ENCODE assay signal across 8 mouse cellular contexts in genomic region chr15:81856030-81856790, GRCm38 (mm10). TPM values are rescaled to one million over a fixed set of nuclear protein-coding genes. Genes with fewer than 3 reads are reported as not detected.
DNase-seq lines count a peak whose midpoint lies in the region; ATAC-seq and TF ChIP-seq lines count a peak whose summit lies in the region.

No protein-coding gene starts in this region.

- peak; percentile 39; the same call in 1 of the 2 replicates for TF ChIP-seq POLR2A in lung, adult 2 months (IDR thresholded peaks at IDR 0.05; ENCODE audit: borderline replicate concordance, extremely low read depth, low read depth, low read length)

- ATAC-seq in G1E (ENCODE audit: extremely low read depth, insufficient number of reproducible peaks, low FRiP score, poor library complexity, severe bottlenecking): peak; percentile 84
- peak; percentile 86 for ATAC-seq in cerebellum, adult (ENCODE audit: insufficient number of reproducible peaks, low FRiP score, low TSS enrichment)
- peak; percentile 89 for ATAC-seq in forebrain, embryonic 13.5 days
- ATAC-seq in neutrophil, adult 5-6 weeks (ENCODE audit: extremely low read depth, insufficient number of reproducible peaks, low FRiP score, poor library complexity, severe bottlenecking): peak; percentile 63

- H3K9me3 ChIP-seq in G1E (replicated peaks): no peaks in the 10 kb centered on the region
- no peaks in the 10 kb centered on the region for H3K9me3 ChIP-seq in forebrain, embryonic 13.5 days (replicated peaks)

- no peaks in the 10 kb centered on the region for H3K27me3 ChIP-seq in G1E (ENCODE audit: insufficient read depth, low read length)
- H3K27me3 ChIP-seq in forebrain, embryonic 13.5 days: no peaks in the 10 kb centered on the region

- under 1% methylated on average over 28 of the region's 28 CpGs for WGBS in forebrain, embryonic 13.5 days
- under 1% methylated on average over 28 of the region's 28 CpGs for WGBS in lung, adult 2 months

- H3K9ac ChIP-seq in forebrain, embryonic 13.5 days: peak overlapping the region; percentile 93

- H3K4me2 ChIP-seq in forebrain, embryonic 13.5 days: peak overlapping the region; percentile 97

- DNase-seq in G1E (ENCODE audit: low spot score): peak; percentile 89
- DNase-seq in heart, postnatal 10 days: peak; percentile 90 to 92
- peak; percentile 86 to 92 for DNase-seq in kidney, postnatal 4 days
- peak; percentile 79 for DNase-seq in lung, adult 2 months
- DNase-seq in testis, postnatal 14 days (ENCODE audit: low spot score): peak; percentile 84

- H3K27ac ChIP-seq in forebrain, embryonic 13.5 days: peak overlapping the region; percentile 94

- intact Hi-C loops in heart, postnatal 10 days (cut with DNase I): no loop called here

- peak overlapping the region; percentile 85 for H3K4me3 ChIP-seq in G1E (ENCODE audit: low read depth, low read length)
- peak overlapping the region; percentile 93 for H3K4me3 ChIP-seq in forebrain, embryonic 13.5 days
- H3K4me3 ChIP-seq in lung, adult 2 months (replicated peaks; ENCODE audit: extremely low read depth, low read depth, low read length): peak overlapping the region; percentile 83

- peaks cover 39% of the 10 kb centered on the region for H3K36me3 ChIP-seq in G1E (replicated peaks)
- H3K36me3 ChIP-seq in forebrain, embryonic 13.5 days (ENCODE audit: poor library complexity, severe bottlenecking): peaks cover 25% of the 10 kb centered on the region

- H3K4me1 ChIP-seq in G1E (ENCODE audit: insufficient read depth, low read depth, low read length): peaks cover 71% of the 10 kb centered on the region
- peaks cover 41% of the 10 kb centered on the region for H3K4me1 ChIP-seq in forebrain, embryonic 13.5 days
- H3K4me1 ChIP-seq in lung, adult 2 months (ENCODE audit: control insufficient read depth, insufficient read depth, low read length): peaks cover 5% of the 10 kb centered on the region; the same call in 1 of the 2 replicates

- TF ChIP-seq CTCF in G1E (IDR thresholded peaks at IDR 0.05; ENCODE audit: low read depth, low read length): no peak
- no peak for TF ChIP-seq CTCF in lung, adult 2 months (IDR thresholded peaks at IDR 0.05; ENCODE audit: insufficient read depth, low read length)

RNA-seq across cellular contexts. Expression of gene Tob2, which starts 2.4 kb away (rescaled TPM):
- 30.4 and 32.3 TPM in 2 replicates for total RNA-seq in G1E (2014; fragmentation: Nextera tagmentation)
- 8.5 and 9.9 TPM in 2 replicates for total RNA-seq in G1E (2017)
- polyA plus RNA-seq in G1E (2012): 35.4 and 37.5 TPM in 2 replicates
- polyA plus RNA-seq in forebrain, embryonic 13.5 days (2015; fragmentation: Nextera tagmentation; extraction: Ambion mirVana): 19.1 and 21.7 TPM in 2 replicates
- total RNA-seq in heart, postnatal 10 days (2021): 10 to 100 TPM; 56.5 to 78.6 TPM
- 35.8 and 39.0 TPM in 2 replicates for polyA plus RNA-seq in lung, adult 2 months (2012; rRNA removed)
- 44.3 and 48.5 TPM in 2 replicates for total RNA-seq in neutrophil, adult 5-6 weeks (2017)

RNA-seq across cellular contexts. Expression of gene Phf5a, which starts 15.5 kb away (rescaled TPM):
- total RNA-seq in G1E (2014; fragmentation: Nextera tagmentation) (79.6 and 81.9 TPM in 2 replicates), G1E (2017) (99.2 and 121 TPM in 2 replicates)
- polyA plus RNA-seq in G1E (2012): 8.0 and 10.3 TPM in 2 replicates
- 159 and 177 TPM in 2 replicates for polyA plus RNA-seq in forebrain, embryonic 13.5 days (2015; fragmentation: Nextera tagmentation; extraction: Ambion mirVana)
- 10 to 100 TPM; 51.7 to 56.0 TPM for total RNA-seq in heart, postnatal 10 days (2021)
- 23.6 and 34.4 TPM in 2 replicates for polyA plus RNA-seq in lung, adult 2 months (2012; rRNA removed)
- 42.9 and 65.9 TPM in 2 replicates for total RNA-seq in neutrophil, adult 5-6 weeks (2017)

RNA-seq across cellular contexts. Expression of gene Aco2, which starts 15.9 kb away (rescaled TPM):
- 152 and 177 TPM in 2 replicates for total RNA-seq in G1E (2014; fragmentation: Nextera tagmentation)
- total RNA-seq in G1E (2017): 124 and 140 TPM in 2 replicates
- polyA plus RNA-seq in G1E (2012): 142 TPM in 2 replicates
- polyA plus RNA-seq in forebrain, embryonic 13.5 days (2015; fragmentation: Nextera tagmentation; extraction: Ambion mirVana): 202 and 211 TPM in 2 replicates
- 1,000 to 10,000 TPM; 1,895 to 1,910 TPM for total RNA-seq in heart, postnatal 10 days (2021)
- polyA plus RNA-seq in lung, adult 2 months (2012; rRNA removed): 147 and 242 TPM in 2 replicates
- total RNA-seq in neutrophil, adult 5-6 weeks (2017): 86.2 and 108 TPM in 2 replicates

RNA-seq across cellular contexts. Expression of gene Tef, which starts 54.0 kb away (rescaled TPM):
- total RNA-seq in G1E (2014; fragmentation: Nextera tagmentation) (23.2 and 28.1 TPM in 2 replicates), G1E (2017) (61.5 and 61.7 TPM in 2 replicates)
- 69.5 and 75.8 TPM in 2 replicates for polyA plus RNA-seq in G1E (2012)
- 24.2 and 24.9 TPM in 2 replicates for polyA plus RNA-seq in forebrain, embryonic 13.5 days (2015; fragmentation: Nextera tagmentation; extraction: Ambion mirVana)
- total RNA-seq in heart, postnatal 10 days (2021): 10 to 100 TPM; 51.7 to 74.0 TPM
- polyA plus RNA-seq in lung, adult 2 months (2012; rRNA removed): 95.4 and 99.7 TPM in 2 replicates
- total RNA-seq in neutrophil, adult 5-6 weeks (2017): 26.2 and 29.4 TPM in 2 replicates

Comparison
In these comparisons a context has a peak if more than half of its experiments do, and no peak if none do; other contexts are left out.
1. Peak in every context shown above with its lines: DNase-seq, ATAC-seq, H3K4me3 ChIP-seq and H3K27ac ChIP-seq.
2. RNA of gene Aco2, which starts 15.9 kb away (total RNA-seq): 1,895 to 1,910 TPM in heart, postnatal 10 days; 124 to 177 TPM in G1E and 86.2 to 108 TPM in neutrophil, adult 5-6 weeks; every median in the first group is over 10 times any median in the second.